Mouse (Mus musculus): ENCODE results near the gene Cdc14a.

The Cdc14a gene

GRCm38 (mm10) chr3:116373196-116373595 is 50.6 kb downstream of the Cdc14a start:
- DNase-seq (ENCODE audit: low read depth, low spot score), result no peak

GRCm38 (mm10) chr3:116368868-116369437 is 54.9 kb downstream of the Cdc14a start:
- no peak for DNase-seq (ENCODE audit: low read depth, low spot score)

- no peak for DNase-seq (ENCODE audit: low read depth, low spot score)
Observed at GRCm38 (mm10) chr3:116366125-116366524, 57.7 kb downstream of the Cdc14a start.

- no peak for DNase-seq (ENCODE audit: low read depth, low spot score)
Observed at GRCm38 (mm10) chr3:116361906-116362305, 61.9 kb downstream of the Cdc14a start.

GRCm38 (mm10) chr3:116361101-116361500 is 62.7 kb downstream of the Cdc14a start:
- DNase-seq (ENCODE audit: low read depth, low spot score), result no peak

- no peak for DNase-seq (ENCODE audit: low read depth, low spot score)
Observed at GRCm38 (mm10) chr3:116357866-116358265, 66.0 kb downstream of the Cdc14a start.

- DNase-seq (ENCODE audit: low read depth, low spot score), result no peak
Observed at GRCm38 (mm10) chr3:116357180-116357579, 66.7 kb downstream of the Cdc14a start.

- DNase-seq (ENCODE audit: low read depth, low spot score), result no peak
Observed at GRCm38 (mm10) chr3:116355026-116355788, 68.6 kb downstream of the Cdc14a start.

GRCm38 (mm10) chr3:116352486-116352885 is 71.3 kb downstream of the Cdc14a start:
- no peak for DNase-seq (ENCODE audit: low read depth, low spot score)

GRCm38 (mm10) chr3:116350389-116350967 is 73.4 kb downstream of the Cdc14a start:
- DNase-seq (ENCODE audit: low read depth, low spot score), result no peak

- DNase-seq (ENCODE audit: low read depth, low spot score), result peak; percentile 28
Observed at GRCm38 (mm10) chr3:116347571-116347970, 76.3 kb downstream of the Cdc14a start.

GRCm38 (mm10) chr3:116345245-116345644 is 78.6 kb downstream of the Cdc14a start:
- no peak for DNase-seq (ENCODE audit: low read depth, low spot score)

GRCm38 (mm10) chr3:116342251-116342650 is 81.6 kb downstream of the Cdc14a start:
- no peak for DNase-seq (ENCODE audit: low read depth, low spot score)

- peak; percentile 71 for DNase-seq (ENCODE audit: low read depth, low spot score)
Observed at GRCm38 (mm10) chr3:116340950-116341624, 82.7 kb downstream of the Cdc14a start.

- DNase-seq (ENCODE audit: low read depth, low spot score), result no peak
Observed at GRCm38 (mm10) chr3:116340281-116340680, 83.6 kb downstream of the Cdc14a start.

GRCm38 (mm10) chr3:116338616-116339015 is 85.2 kb downstream of the Cdc14a start:
- no peak for DNase-seq (ENCODE audit: low read depth, low spot score)

- DNase-seq (ENCODE audit: low read depth, low spot score), result no peak
Observed at GRCm38 (mm10) chr3:116337840-116338239, 86.0 kb downstream of the Cdc14a start.

GRCm38 (mm10) chr3:116335036-116335435 is 88.8 kb downstream of the Cdc14a start:
- DNase-seq (ENCODE audit: low read depth, low spot score), result no peak

GRCm38 (mm10) chr3:116333711-116334110 is 90.1 kb downstream of the Cdc14a start:
- no peak for DNase-seq (ENCODE audit: low read depth, low spot score)

- no peak for DNase-seq (ENCODE audit: low read depth, low spot score)
Observed at GRCm38 (mm10) chr3:116333229-116333628, 90.6 kb downstream of the Cdc14a start.

- DNase-seq (ENCODE audit: low read depth, low spot score), result peak; percentile 34
Observed at GRCm38 (mm10) chr3:116331811-116332464, 91.9 kb downstream of the Cdc14a start.

- no peak for DNase-seq (ENCODE audit: low read depth, low spot score)
Observed at GRCm38 (mm10) chr3:116329976-116330375, 93.9 kb downstream of the Cdc14a start.
